Mouse (Mus musculus) embryonic facial prominence, embryonic 13.5 days (tissue): ENCODE results near the gene Nptx1. TPM values are rescaled to one million over a fixed set of nuclear protein-coding genes. Genes with fewer than 3 reads are reported as not detected.

Experiments used
- polyA plus RNA-seq: library from polyadenylated mRNA; unstranded; fragments of >200 nt; fragmentation: Nextera tagmentation; extraction: Ambion mirVana; gene quantifications from 2 replicates; pipeline ENCODE4 v1.2.1, GENCODE M21; 2015

Nptx1 gene
- polyA plus RNA-seq, 1 experiment from 2014 or later = 0.60 TPM

Other genes starting within 250 kb of the Nptx1 start
- gene Eif4a3, start 247.7 kb downstream of the Nptx1 start, polyA plus RNA-seq = 339 and 385 TPM in 2 replicates
- gene Card14, start 240.0 kb downstream of the Nptx1 start, polyA plus RNA-seq = 1.1 and 1.2 TPM in 2 replicates
- 5.9 and 6.2 TPM in 2 replicates for gene Sgsh, start 192.2 kb downstream of the Nptx1 start, polyA plus RNA-seq
- gene Slc26a11, start 192.2 kb downstream of the Nptx1 start, polyA plus RNA-seq = 11.0 and 11.9 TPM in 2 replicates
- 1.9 and 2.1 TPM in 2 replicates for gene Rnf213, start 154.7 kb downstream of the Nptx1 start, polyA plus RNA-seq
- gene Endov, start 56.4 kb downstream of the Nptx1 start, polyA plus RNA-seq = 16.0 and 17.3 TPM in 2 replicates
- gene Rptor, start 55.2 kb upstream of the Nptx1 start, polyA plus RNA-seq = 10.8 and 12.5 TPM in 2 replicates